Mouse (Mus musculus) left cerebral cortex, adult 11 months (tissue): ENCODE data around the gene Tbc1d16.

Source experiments
- DNase-seq: peaks from one replicate; pipeline ENCODE4 v3.0.0; 2022; ENCODE audit warnings: low spot score

Tbc1d16 gene

DNA sequence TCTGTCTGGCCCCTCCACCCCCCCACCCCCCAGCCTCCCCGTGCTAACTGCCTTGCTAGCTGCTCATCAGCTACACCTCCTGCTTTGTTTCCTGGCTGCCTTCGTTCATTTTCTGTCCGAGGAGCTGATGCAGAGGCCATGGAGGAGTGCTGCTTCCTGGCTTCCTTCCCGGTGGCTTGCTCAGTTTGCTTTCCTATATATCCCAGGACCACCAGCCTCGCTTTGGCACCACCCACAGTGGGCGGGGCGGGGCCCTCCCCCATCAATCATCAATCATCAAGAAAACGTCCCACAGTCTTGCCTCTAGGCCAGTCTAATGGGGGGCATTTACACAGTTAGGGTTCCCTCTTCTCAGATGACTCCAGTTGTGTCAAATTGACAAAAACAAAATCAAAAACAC, 8.1 kb upstream of the Tbc1d16 start:
- DNase-seq = no peak

DNA sequence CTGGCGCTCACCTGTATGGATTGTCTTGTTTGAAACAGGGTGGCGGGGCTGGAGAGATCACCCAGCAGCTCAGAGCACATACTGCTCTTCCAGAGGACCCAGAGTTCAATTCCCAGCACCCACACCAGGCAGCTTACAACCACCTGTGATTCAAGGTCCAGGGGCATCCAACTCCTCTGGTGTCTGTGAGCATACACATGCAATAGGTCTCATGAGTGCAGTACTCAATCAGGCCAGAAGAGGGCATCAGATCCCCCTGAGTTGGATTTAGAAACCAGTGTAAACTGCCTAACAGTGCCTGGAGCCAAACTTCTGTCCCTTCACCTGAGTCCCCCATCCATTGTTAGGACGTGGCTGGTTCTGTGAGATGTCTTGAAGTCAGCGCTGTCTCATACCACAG, 7.3 kb upstream of the Tbc1d16 start:
- no peak for DNase-seq

DNA sequence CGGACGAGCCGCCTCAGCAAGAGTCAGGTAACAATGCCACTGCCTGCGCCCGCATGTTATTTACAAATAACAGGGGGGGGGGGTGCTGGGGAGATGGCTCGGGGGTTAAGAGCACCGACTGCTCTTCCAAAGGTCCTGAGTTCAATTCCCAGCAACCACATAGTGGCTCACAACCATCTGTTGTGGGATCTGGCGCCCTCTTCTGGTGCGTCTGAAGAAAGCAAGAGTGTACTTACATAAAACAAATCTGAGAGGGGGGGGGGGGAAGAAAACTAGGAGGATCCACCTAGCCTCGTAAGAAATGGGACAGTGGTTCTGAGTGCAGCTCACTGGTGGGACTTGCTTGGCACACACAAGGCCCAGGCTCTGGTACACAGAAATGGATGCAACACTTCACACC, 6.5 kb upstream of the Tbc1d16 start:
- no peak for DNase-seq

DNA sequence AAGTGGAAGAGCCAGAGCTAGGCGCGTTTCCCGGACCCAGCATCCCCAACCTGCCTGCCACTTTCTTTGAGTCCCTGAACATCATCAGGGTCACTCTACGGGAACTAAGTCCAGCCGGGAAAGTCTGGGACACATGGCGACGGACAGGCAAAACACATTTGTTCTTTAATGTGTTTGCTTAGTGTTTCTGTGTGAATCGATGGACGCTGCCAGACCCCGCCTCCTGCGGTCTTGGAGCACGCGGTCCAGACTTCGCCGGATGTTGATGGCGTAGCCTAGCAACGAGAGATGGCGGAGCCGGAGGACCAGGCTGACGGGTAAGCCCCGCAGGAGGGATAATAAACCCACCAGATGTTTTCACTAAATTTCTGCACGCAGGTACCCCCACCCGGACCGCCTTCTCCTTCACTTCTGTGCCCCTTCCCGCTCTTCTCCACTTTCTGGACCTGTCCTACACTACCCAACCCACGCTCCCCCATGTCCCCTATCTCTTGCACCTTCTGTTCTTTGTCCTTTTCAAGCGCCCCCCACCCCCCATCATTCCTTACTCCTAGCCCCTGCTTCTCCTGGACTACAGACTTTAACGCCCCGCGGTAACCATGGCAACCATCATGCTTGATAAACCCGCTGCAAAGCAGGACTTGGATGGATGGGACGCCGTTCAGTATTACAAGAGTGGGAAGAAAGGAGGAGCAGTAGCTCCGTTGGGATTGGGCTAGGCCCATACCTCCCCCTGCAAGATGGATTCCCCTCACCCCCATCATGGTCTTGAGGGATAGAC, 737 bp upstream of the Tbc1d16 start:
- DNase-seq = no peak

DNA sequence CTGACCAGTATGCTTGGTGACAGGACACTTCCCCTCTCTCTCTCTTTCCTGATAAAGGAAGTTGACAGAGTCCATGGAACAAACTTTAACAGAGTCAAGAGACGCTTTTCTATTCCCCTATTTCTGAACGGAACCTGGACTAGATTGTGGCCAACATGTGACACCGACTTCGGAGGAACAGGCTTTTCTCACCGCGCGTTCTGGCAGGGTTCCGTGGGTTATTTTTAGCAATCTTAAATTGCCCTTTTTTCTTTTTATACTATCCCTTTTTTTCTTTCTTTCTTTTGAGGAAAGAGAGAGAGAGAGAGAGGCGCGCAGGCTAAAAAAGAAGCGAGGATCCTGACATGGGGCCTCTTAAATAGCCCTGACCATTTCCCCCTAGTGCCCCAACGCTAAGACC, 708 bp downstream of the Tbc1d16 start:
- no peak for DNase-seq

- DNase-seq = no peak
These were observed 2.7 kb downstream of the Tbc1d16 start for GRCm38 (mm10) chr11:119225634-119226033.

- no peak for DNase-seq
These were observed 3.4 kb downstream of the Tbc1d16 start for GRCm38 (mm10) chr11:119224926-119225325.

DNA sequence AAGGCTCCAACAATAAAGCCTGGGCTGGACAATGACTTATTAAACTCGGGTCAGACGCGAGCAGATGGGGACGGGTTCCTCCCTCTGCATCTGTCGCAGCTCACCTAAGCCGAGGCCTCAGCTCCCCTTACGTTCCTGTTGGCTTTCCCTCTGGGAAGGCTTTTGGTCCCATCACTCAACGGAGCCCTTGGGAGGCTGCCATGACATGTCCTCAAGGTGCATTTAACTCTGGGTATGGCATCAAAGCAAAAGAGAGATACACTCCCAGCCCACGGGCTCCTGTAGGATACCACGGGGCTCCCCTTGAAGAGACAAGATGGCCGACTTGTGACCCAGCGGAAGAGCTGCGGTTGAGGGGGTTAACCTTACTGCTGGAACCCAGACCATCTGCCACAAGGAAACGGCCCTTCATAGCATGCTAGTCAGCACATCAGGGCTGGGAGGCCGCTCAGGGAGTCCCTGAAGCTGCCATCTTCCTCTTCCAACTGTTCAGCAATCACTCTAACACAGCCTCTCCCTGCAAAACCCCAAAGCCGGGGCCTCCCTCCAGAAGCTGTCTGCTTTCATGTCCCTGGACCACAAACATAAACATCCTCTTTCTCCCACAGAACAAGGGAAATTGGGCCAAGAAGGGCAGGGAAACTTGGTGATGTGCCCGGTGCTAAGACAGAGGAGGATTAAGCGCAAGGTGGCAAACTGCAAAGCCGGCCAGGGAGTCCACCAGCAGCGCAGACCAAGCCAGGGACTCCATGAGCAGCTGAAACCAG, 5.0 kb downstream of the Tbc1d16 start:
- DNase-seq = no peak

DNA sequence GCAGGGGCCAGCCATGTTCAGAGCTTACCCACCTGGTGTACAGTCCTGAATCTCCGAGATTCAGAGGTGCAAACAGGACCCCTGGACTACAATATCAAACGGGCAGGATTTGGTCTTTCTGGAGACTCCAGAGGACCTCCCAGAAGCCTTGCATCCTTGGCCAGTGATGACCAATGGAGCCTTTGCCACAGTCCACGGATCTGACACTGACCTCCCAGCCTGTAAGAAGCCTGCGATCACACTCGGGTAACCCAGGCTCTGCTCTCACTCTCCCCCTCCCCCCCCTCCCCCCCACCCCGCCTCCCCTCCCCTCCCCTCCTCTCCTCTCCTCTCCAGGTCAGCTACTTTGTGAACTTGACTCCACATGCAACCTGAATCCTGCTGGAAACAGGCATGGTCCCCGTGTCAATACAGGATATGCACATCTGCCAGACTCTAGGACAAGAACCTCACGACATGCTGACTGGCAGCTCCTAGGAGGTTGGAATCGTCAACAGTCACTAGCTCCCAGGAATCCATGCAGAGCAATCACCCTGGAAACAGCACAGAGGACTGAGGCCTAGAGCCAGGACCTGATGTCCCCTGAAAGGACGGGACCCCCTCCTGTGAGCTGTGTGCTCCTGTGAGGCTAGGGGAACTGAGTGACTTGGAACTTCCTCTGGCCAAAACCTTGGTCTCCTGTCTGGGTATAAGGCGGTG, 6.3 kb downstream of the Tbc1d16 start:
- no peak for DNase-seq

DNA sequence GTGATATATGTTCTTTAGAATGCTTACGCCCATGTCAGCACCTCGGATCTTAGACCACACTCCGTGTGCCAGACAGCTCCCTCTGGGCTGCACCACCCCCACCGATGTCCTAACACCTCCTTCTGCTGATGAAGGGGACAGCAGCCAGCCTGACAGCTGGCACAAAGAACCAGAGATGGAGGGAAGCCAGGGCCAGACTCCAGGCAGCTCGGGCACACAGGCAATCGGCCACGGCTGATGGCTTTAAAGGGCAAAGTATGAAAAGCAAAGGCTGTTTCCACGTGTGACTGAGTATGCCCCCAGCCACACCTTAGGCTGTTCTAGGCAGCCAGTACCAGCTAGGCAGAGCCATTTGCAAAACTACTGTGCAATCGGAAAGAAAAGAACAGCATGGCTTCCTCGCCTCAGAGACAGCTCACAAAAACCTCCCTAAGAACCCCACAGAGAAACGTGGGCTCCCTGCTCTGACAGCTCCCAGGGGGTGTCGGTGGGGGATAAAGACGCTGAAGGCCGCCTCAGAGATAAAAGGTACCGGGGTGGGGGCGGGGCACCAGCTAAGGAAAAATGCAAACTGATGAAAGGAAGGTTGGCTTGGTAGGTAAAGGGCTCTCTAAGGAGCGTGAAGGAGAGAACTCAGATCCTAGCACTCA, 8.4 kb downstream of the Tbc1d16 start:
- peak; percentile 55 for DNase-seq

DNA sequence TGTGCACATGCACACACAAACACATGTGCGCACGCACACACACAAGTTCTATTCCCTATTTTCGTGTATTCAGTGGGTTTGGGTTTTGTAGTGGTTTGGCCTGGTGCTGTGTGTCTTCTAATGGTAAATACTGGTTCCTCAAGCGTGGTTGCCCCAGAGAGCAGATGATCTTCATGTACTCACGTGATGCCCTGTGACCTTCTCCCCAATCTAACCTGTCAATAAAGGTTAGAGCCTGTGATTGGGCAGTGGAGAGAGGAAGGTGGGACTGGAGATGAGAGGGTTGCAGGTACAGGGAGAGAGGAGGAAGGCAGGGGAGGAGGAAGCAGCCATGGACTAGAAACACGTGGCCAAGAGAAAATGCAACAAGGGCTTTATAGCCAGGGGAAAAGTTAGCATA, 10.4 kb downstream of the Tbc1d16 start:
- DNase-seq = no peak

DNA sequence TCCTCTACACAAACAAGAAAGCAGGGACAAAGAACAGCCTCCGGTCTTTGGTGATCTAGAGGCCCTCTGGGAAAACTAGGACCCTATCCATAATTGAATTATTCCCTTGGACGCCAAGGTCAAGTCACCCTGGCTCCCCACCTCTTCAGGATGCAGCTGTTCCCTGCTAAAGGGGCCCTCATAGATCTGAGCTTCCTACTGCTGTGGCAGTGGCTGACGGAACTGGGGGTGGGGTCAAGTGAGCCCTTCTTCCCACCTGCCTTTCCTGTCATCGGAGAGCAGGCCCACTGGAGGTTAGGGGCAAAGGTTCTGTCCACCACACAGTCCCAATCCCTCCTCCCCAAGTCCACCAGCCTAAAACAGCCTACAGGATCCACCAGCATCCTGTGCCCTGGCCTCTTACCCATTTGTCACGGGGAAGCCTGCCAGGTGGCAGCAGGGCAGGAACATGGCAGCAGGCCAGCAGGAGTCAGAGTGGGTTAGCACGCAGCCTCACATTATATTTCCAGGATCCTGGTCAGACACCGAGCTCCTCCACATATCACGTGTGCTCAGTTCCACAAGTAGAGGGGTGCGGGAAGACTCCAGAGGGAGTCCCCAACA, 12.3 kb downstream of the Tbc1d16 start:
- no peak for DNase-seq

DNA sequence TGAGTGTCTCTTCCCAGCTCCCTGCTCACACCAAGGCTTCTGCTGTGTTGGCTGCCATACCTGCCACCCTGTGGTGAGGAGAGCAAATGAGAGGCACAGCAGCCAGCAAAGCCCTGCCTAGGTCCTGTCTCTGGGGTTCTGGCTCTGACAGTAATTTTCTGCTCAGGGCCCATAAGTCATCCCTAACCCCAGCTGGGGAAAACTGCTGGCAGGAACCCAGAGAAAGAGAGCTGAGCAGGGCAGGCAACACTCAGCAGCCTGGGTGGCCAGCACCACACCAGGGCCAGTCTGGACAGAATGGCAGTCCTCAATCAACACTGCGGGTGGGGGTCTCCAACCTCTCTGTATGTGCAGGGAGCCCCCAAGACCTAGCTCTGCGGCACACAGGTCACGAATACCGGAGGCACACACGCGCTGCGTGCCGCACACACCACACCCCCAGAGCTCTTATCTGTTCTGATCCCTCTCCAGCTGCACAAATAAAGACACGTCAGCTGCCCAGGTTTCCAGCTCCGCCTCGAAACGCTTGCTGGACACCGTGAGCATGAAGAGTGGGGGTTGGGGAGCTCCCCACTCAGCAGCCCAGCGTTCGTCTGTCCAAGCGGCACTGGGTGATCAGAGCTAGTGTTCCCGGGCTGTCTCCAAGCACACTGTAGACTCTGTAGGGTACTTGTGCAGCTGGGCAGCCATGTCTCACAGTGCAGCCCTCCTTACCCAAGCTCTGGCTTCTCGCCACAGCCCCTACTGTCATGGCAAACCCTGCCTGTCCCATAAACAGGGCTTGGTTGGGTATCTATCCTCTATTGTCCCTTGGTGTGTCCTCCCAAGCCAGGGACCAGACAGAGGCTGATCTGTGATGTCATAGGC, 13.0 kb downstream of the Tbc1d16 start:
- peak; percentile 59 for DNase-seq

GRCm38 (mm10) chr11:119213166-119213885, 15.0 kb downstream of the Tbc1d16 start:
- DNase-seq = no peak

DNA sequence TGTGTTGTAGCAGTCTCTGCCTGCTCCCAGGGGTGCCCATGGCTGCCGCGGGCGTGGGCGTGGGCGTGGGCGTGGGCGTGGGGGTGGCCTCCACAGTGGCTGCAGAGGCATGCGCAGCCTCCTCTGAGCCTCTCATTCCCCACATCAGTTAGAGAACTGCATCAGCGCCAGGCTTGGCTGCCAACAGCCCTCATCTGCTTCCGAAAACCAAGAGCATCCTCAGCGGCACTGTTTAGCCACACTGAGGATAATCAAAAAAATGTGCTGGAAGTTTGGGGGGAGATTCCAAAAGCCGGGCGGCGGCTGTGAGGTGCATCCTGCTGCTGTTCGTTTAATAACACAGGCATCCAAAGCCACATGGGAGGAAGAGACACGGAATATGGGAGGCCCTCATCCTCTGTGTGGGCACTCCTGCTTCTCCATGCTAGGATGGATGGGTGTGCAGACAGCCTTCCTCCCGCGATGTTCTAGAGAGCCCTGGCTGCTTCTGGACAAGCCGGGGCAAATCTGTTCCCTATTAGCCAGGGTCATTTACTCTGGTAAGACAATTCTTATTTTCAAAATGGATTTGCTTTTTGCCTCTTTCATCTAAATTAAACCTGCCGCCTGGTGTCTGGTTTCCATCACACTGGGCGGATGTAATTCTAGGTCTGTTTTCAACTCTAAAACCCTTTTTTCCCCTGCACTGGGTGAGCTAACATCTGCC, 16.5 kb downstream of the Tbc1d16 start:
- DNase-seq = no peak

- no peak for DNase-seq
These were observed 17.8 kb downstream of the Tbc1d16 start for GRCm38 (mm10) chr11:119210321-119211100.

DNA sequence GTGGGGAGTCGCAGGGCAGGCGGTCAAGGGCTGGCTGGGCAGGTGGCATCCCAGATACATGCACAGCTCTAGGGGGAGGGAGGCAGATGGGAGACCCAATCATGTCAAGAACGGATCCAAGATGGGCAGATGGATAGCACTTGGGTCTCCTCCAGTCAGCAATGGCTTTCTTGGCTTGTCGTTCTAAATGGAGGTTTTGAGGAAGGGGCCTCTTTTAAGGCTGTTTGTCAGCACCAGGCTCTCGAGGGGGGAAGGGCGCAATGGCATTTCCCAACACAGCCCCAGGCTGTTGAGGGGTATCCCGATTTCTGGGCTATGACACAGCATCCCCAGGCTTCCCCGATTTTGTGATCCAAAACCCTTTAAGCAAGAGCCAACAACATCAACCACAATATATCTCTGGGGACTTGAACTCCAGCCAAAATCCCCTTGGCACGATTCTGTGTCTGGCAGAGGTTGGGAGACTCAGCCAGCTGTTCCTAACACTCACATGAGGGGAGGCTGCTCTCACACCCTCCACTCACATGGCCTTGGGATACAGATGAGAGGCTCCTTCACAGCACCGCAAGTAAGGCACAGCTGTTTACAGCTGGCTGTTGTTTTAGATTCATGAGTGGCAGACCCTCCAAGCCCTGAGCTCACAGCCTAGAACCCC, 18.8 kb downstream of the Tbc1d16 start:
- DNase-seq = no peak

- no peak for DNase-seq
These were observed 19.4 kb downstream of the Tbc1d16 start for GRCm38 (mm10) chr11:119208870-119209370.
